Mouse (Mus musculus) thymus, adult 2 months (tissue): ENCODE measurements around the gene Nck1. TPM values are rescaled to one million over a fixed set of nuclear protein-coding genes. Genes with fewer than 3 reads are reported as not detected.

Source experiments
- DNase-seq: peaks from one replicate; pipeline ENCODE4 v3.0.0; 2021
- H3K27ac ChIP-seq: fragments of 200-500 bp; 2 replicates; pipeline ENCODE4 v1.5.1; 2012; ENCODE audit warnings: low read length, control low read depth; ENCODE audit not compliant: control insufficient read depth, insufficient read depth
- H3K27me3 ChIP-seq: fragments of 200-500 bp; 2 replicates; pipeline ENCODE4 v1.6.1; 2012; ENCODE audit warnings: mild to moderate bottlenecking, low read length, moderate library complexity, mixed read lengths; ENCODE audit not compliant: control insufficient read depth, insufficient read depth
- H3K36me3 ChIP-seq: fragments of 200-500 bp; 2 replicates; pipeline ENCODE4 v1.6.1; 2012; ENCODE audit warnings: mild to moderate bottlenecking, low read length, moderate library complexity; ENCODE audit not compliant: control insufficient read depth, insufficient read depth
- H3K4me1 ChIP-seq: fragments of 200-500 bp; replicated peaks from 2 replicates; pipeline ENCODE4 v1.6.1; 2012; ENCODE audit warnings: low read length; ENCODE audit not compliant: control insufficient read depth, insufficient read depth
- H3K4me3 ChIP-seq: fragments of 200-500 bp; 2 replicates; pipeline ENCODE4 v1.5.1; 2012; ENCODE audit warnings: mild to moderate bottlenecking, low read length, control low read depth, moderate library complexity; ENCODE audit not compliant: control insufficient read depth, insufficient read depth
- CTCF ChIP-seq: fragments of 200-500 bp; IDR thresholded peaks from 2 replicates; pipeline ENCODE4 v1.5.1; 2012; ENCODE audit warnings: mild to moderate bottlenecking, control low read depth, low read length, moderate library complexity, borderline replicate concordance; ENCODE audit not compliant: control insufficient read depth, poor library complexity, insufficient read depth; ENCODE audit errors: extremely low read depth
- POLR2A ChIP-seq: fragments of 200-500 bp; IDR thresholded peaks from 2 replicates; pipeline ENCODE4 v1.6.1; 2012; ENCODE audit warnings: mild to moderate bottlenecking, low read length, control low read depth, moderate library complexity; ENCODE audit not compliant: control insufficient read depth, poor library complexity, insufficient read depth; ENCODE audit errors: extremely low read depth
- WGBS: fragments of 180-500 bp; shearing (Covaris S2); methylation state at CpG from one replicate; pipeline ENCODE4 v1.1.7; 2018; 5-methylcytosine and 5-hydroxymethylcytosine counted together
- polyA plus RNA-seq: library from polyadenylated mRNA; depleted of rRNA; stranded (reverse); fragments of >200 nt; gene quantifications from 2 replicates; pipeline ENCODE4 v1.2.3, GENCODE M21; 2012; rRNA removed

The Nck1 gene
- polyA plus RNA-seq, 1 experiment = 7.0 TPM

DNA sequence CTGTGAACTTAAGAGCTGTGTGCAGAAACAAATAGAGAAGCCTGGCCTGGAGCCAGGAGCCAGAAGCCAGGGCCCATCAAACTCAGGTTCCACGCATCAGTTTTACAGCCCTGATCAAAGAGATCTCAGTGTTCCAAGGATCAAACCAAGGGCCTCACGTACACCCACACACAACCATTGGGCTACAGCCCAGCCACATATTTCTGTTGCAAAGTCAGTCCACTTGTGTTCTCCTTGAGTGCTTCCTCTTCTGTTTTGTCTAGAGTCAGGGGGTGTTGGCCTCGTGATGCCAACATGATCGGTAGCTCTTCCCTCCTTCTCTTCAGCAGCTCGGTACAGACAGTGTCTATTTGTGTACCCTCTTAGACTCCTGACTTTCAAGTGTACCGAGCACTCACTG is 93.5 kb downstream of the Nck1 start:
- no peaks in the 10 kb centered on the region for H3K36me3 ChIP-seq
- H3K4me1 ChIP-seq = peaks cover 28% of the 10 kb centered on the region
- DNase-seq = no peak
- no peak overlapping the region for H3K4me3 ChIP-seq
- no peaks in the 10 kb centered on the region for H3K27me3 ChIP-seq
- TF ChIP-seq POLR2A = no peak
- no peak for TF ChIP-seq CTCF
- H3K27ac ChIP-seq = no peak overlapping the region
- 62% methylated on average over 6 of the region's 6 CpGs for WGBS

DNA sequence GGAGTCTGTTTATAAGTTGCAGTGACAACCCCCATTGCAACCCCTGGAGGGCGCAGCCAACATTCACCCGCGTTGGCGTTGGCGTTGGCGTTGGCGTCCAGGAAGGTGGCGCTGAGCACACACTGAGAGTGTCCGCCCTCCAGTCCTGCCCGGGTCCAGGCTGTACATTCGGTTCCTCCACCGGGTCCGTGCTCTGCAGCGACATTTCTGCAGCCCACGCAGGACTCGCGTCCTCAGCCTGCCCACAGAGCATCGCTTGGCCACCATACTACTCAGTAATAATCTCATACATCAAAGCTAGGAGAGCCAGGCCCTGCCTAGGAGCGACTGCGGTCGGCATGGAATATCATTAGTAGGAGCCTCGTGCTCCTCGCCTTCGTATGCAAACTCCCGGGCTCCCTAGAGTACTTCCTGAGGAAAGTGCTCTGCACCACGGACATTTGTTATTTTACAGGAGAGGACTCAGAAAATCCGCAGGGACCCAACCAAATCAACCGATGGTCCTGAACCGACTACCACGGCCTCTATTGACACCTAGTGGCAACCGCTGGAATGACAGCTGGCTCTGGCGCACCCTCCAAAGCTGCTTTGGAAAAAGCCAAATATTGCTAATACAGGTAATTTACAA is 99.8 kb downstream of the Nck1 start:
- TF ChIP-seq CTCF (peak; percentile 74; the same call in 1 of the 2 replicates), POLR2A (no peak)
- WGBS = 4% methylated on average over 32 of the region's 32 CpGs
- H3K27ac ChIP-seq = no peak overlapping the region

More for the DNA sequence above, 99.8 kb downstream of the Nck1 start:
- Histone ChIP-seq H3K36me3 (no peaks in the 10 kb centered on the region), H3K27me3 (no peaks in the 10 kb centered on the region), H3K4me1 (peaks cover 13% of the 10 kb centered on the region), H3K4me3 (peak overlapping the region; percentile 36)
- DNase-seq = peak; percentile 75

Other genes with a start within 250 kb of the Nck1 start
- 8.0 and 8.3 TPM in 2 replicates for gene Il20rb, start 59.3 kb downstream of the Nck1 start, polyA plus RNA-seq
- gene Slc35g2, start 25.0 kb upstream of the Nck1 start, polyA plus RNA-seq = 0.15 and 0.38 TPM in 2 replicates
- 7.9 and 10.2 TPM in 2 replicates for gene Stag1, start 51.7 kb upstream of the Nck1 start, polyA plus RNA-seq